Mouse (Mus musculus) liver, adult 2 months (tissue): Measurements from ENCODE around the gene Atp13a3.

Source experiments
- CTCF ChIP-seq: fragments of 200-500 bp; IDR thresholded peaks from 2 replicates; pipeline ENCODE4 v1.5.1; 2011; ENCODE audit warnings: low read depth, low read length, control low read depth
- POLR2A ChIP-seq: fragments of 200-500 bp; IDR thresholded peaks from 2 replicates; pipeline ENCODE4 v1.6.1; 2011; ENCODE audit warnings: low read length, control low read depth; ENCODE audit not compliant: insufficient read depth; ENCODE audit errors: extremely low read depth

DNA sequence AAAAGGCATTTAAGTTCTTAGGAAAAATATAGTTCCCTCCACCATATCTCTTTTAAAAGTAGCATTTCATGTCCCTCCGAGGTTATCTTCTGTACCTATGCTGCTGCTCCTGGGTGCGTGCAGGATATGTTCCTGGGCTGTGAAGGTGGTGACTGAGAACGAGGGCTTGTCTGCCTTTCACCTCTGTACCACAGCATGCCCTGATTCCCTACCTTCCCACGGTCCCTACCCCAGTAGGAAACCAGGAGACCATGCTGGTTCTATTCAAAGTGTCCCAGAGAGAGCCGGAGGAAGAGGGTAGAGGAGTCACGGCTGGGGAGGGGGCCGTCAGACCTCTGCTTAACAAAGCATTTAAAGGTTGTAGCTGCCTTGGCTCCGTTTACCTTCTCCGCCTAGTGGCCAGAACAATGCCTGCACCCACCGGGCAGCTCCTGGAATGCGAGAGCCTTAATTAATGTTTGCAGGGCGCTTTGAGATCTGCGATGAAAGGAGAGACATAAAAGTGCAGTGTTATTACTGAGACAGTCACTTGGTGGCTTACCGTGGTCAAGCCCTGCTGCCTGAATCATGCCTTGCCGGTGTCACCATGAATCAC is 121.9 kb downstream of the Atp13a3 start:
- TF ChIP-seq POLR2A (no peak), CTCF (peak; percentile 85)
